Mouse (Mus musculus): ENCODE measurements around the gene Sema3e. TPM values are rescaled to one million over a fixed set of nuclear protein-coding genes. Genes with fewer than 3 reads are reported as not detected.

Sema3e gene
- polyA plus RNA-seq, 1 experiment from 2014 or later, result 0.06 TPM

DNA sequence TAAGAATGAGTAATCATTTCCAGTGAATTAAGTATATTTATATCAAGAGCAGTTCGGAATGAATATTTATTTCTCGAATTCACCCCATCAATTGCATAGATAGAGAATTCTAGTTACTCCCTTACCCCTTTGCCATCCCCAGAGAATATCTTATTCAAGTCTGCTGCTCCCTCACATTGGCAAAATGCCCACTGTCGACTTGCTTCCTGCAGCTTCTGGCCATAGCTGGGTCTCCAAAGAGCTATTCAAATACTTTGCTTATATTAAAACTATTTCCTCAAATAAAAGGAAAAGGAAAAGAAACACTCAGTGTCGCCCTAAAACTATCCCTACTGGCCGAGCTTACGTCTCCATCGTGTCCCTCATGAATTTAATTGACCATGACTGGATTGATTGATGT is 191.1 kb downstream of the Sema3e start:
- H3K4me2 ChIP-seq, result no peak overlapping the region
- no peaks in the 10 kb centered on the region for H3K27me3 ChIP-seq
- no peaks in the 10 kb centered on the region for H3K9me3 ChIP-seq (replicated peaks)
- no peak overlapping the region for H3K4me3 ChIP-seq (replicated peaks)
- no peaks in the 10 kb centered on the region for H3K4me1 ChIP-seq (replicated peaks)
- WGBS (ENCODE audit: insufficient replicate concordance), result 58% methylated on average over 7 of the region's 7 CpGs
- H3K27ac ChIP-seq (replicated peaks), result no peak overlapping the region
- no peaks in the 10 kb centered on the region for H3K36me3 ChIP-seq (replicated peaks)
- no peak overlapping the region for H3K9ac ChIP-seq
- ATAC-seq (ENCODE audit: insufficient read depth), result no peak

DNA sequence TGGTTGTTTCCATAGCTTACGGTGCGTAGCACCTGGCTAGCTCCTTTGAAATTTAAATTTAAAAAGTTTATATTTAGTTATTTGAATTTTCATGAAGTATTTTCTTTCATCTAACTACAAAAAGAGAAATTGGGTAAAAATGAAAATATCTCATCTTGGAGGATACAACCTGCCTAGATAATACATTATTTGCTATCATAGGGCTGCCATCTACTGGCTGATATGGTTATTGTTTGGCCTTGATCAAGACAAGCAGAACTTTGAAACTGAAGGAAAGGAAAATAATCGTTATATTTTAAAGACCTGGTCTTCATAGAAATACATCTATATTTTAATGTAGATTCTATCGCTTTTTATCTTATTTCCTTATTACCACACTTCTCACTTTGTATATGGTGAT is 193.6 kb downstream of the Sema3e start:
- Histone ChIP-seq H3K9ac (no peak overlapping the region), H3K27ac (replicated peaks) (no peak overlapping the region), H3K36me3 (replicated peaks) (no peaks in the 10 kb centered on the region), H3K4me2 (no peak overlapping the region), H3K4me1 (replicated peaks) (no peaks in the 10 kb centered on the region), H3K27me3 (no peaks in the 10 kb centered on the region), H3K4me3 (replicated peaks) (no peak overlapping the region), H3K9me3 (replicated peaks) (no peaks in the 10 kb centered on the region)
- WGBS (ENCODE audit: insufficient replicate concordance), result 64% methylated on average over 4 of the region's 4 CpGs
- ATAC-seq (ENCODE audit: insufficient read depth), result no peak

DNA sequence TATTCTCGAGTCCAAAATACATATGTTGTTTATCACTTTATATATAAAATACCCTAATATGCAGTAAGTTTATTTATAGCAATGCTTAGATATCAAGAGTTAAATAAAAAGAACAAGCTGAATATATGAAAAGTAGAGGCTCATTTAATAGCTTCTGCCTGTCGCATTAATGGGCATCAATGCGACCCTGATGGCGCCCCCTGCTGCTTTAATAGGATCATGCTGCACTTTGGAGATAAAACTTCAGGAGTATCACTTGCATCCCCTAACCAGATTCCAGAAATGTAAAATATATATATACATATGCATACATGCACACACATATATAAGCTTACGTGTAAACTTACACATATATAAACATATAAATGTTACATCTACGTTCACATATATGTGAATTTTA is 199.4 kb downstream of the Sema3e start:
- no peak overlapping the region for H3K4me2 ChIP-seq
- H3K9me3 ChIP-seq (replicated peaks), result no peaks in the 10 kb centered on the region
- H3K36me3 ChIP-seq (replicated peaks), result no peaks in the 10 kb centered on the region
- ATAC-seq (ENCODE audit: insufficient read depth), result no peak
- no peaks in the 10 kb centered on the region for H3K4me1 ChIP-seq (replicated peaks)
- H3K27ac ChIP-seq (replicated peaks), result no peak overlapping the region
- WGBS (ENCODE audit: insufficient replicate concordance), result 75% methylated on average over 6 of the region's 6 CpGs
- no peak overlapping the region for H3K4me3 ChIP-seq (replicated peaks)
- H3K27me3 ChIP-seq, result no peaks in the 10 kb centered on the region
- H3K9ac ChIP-seq, result no peak overlapping the region

DNA sequence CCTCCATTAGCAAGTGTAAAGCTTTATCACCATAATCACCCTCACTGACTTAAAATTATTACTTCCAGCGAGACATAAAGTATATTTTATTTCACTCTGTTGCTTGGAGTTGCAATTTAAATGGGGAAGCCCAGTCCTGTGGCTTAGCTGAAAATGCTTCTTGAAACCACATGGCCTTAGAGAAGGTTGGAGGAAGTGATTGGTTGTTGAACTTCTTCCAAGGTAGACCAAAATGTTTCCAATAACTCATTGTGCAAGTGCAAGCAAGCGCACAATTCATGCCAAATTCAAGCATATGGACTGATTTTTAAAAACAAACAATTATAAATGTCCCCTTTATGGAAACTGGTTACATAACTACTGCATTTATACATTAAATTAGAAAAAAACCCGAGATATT is 206.0 kb downstream of the Sema3e start:
- WGBS (ENCODE audit: insufficient replicate concordance), result 41% methylated on average over 3 of the region's 3 CpGs
- no peaks in the 10 kb centered on the region for H3K9me3 ChIP-seq (replicated peaks)
- no peak overlapping the region for H3K27ac ChIP-seq (replicated peaks)
- ATAC-seq (ENCODE audit: insufficient read depth), result no peak
- H3K27me3 ChIP-seq, result no peaks in the 10 kb centered on the region
- no peak overlapping the region for H3K9ac ChIP-seq
- H3K4me1 ChIP-seq (replicated peaks), result no peaks in the 10 kb centered on the region
- H3K4me2 ChIP-seq, result no peak overlapping the region
- no peaks in the 10 kb centered on the region for H3K36me3 ChIP-seq (replicated peaks)
- no peak overlapping the region for H3K4me3 ChIP-seq (replicated peaks)

DNA sequence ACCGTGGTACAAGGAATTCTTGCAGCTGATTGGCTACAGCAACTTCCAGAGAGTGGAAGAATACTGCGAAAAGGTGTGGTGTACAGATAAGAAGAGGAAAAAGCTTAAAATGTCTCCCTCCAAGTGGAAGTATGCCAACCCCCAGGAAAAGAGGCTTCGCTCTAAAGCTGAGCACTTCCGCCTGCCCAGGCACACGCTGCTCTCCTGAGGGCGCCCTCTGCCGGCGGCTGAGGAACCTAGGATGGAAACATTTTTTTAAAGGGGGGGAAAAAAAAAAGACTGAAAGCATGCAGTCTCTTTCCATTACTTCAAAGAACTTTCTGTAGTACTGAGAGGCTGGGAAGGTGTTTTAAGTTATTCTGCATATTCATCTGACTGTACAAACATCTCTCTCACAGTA is 227.5 kb downstream of the Sema3e start:
- H3K4me2 ChIP-seq, result no peak overlapping the region
- H3K9me3 ChIP-seq (replicated peaks), result no peaks in the 10 kb centered on the region
- H3K27me3 ChIP-seq, result no peaks in the 10 kb centered on the region
- H3K9ac ChIP-seq, result no peak overlapping the region
- H3K36me3 ChIP-seq (replicated peaks), result no peaks in the 10 kb centered on the region
- H3K27ac ChIP-seq (replicated peaks), result no peak overlapping the region
- H3K4me1 ChIP-seq (replicated peaks), result no peaks in the 10 kb centered on the region
- 41% methylated on average over 8 of the region's 8 CpGs for WGBS (ENCODE audit: insufficient replicate concordance)
- no peak overlapping the region for H3K4me3 ChIP-seq (replicated peaks)
- no peak for ATAC-seq (ENCODE audit: insufficient read depth)

DNA sequence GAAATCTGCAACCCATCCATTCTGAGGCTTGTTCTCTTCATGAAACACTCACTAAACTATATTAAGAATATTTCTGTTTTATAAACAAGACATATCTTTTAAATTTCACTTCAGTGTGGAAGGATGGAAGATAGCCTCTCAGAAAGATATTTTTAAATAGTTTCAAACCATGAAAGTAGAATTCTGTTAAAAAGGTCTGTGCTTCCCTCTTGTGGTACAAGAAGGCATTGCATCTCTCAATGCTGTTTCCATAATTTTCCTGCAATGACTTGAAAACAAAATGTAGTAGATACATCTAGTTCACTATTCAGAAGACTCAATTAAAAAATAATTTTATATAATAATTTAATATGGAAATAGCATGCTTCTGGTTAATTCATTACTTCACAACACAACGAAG is 228.3 kb downstream of the Sema3e start:
- H3K27ac ChIP-seq (replicated peaks), result no peak overlapping the region
- H3K4me3 ChIP-seq (replicated peaks), result no peak overlapping the region
- no peak overlapping the region for H3K9ac ChIP-seq
- 38% methylated on average over 1 of the region's 1 CpGs for WGBS (ENCODE audit: insufficient replicate concordance)
- no peaks in the 10 kb centered on the region for H3K27me3 ChIP-seq
- H3K9me3 ChIP-seq (replicated peaks), result no peaks in the 10 kb centered on the region
- H3K36me3 ChIP-seq (replicated peaks), result no peaks in the 10 kb centered on the region
- ATAC-seq (ENCODE audit: insufficient read depth), result no peak
- H3K4me2 ChIP-seq, result no peak overlapping the region
- no peaks in the 10 kb centered on the region for H3K4me1 ChIP-seq (replicated peaks)

DNA sequence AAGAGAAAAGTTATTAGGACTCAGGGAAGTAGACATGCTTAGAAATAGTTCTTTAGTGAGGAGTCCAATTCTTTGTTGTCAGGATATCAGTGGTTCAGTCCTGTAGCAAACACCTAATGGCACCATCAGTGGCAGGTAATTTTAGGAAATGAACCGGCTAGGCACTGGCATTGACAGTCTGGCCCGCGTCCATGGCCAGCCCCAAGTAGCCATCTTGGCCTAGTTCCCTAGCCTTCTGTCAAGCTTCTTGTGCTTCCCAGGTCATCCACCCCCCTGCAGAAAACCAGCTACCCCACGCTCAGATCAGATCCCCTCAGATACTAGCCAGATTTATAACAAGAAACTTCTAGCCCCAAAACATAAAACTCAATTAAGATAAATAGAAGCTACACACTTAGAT is 235.1 kb downstream of the Sema3e start:
- Histone ChIP-seq H3K36me3 (replicated peaks) (no peaks in the 10 kb centered on the region), H3K4me2 (no peak overlapping the region), H3K9ac (no peak overlapping the region), H3K4me3 (replicated peaks) (no peak overlapping the region), H3K4me1 (replicated peaks) (no peaks in the 10 kb centered on the region), H3K9me3 (replicated peaks) (no peaks in the 10 kb centered on the region), H3K27me3 (no peaks in the 10 kb centered on the region), H3K27ac (replicated peaks) (no peak overlapping the region)
- no peak for ATAC-seq (ENCODE audit: insufficient read depth)
- WGBS (ENCODE audit: insufficient replicate concordance), result 76% methylated on average over 4 of the region's 4 CpGs

DNA sequence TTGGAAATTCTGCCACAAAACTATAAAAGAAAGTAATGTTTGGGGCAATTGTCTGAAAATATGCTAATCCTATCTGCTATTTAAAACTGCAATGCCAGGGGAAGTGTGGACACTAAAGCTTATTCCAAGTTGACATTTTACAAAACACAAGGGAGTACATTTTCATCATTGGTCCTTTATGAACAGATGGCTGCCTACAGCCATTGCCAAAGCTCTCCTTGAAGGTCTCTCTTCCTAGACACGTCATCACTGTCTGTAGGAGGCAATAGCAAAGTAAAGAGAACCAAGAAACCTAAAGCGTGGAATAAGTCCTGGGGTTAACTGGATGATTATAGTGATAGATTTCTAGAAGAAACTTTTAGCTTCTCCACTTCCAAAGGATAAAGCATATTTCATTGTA is 242.3 kb downstream of the Sema3e start:
- H3K9me3 ChIP-seq (replicated peaks), result no peaks in the 10 kb centered on the region
- H3K27me3 ChIP-seq, result no peaks in the 10 kb centered on the region
- no peak overlapping the region for H3K4me2 ChIP-seq
- no peaks in the 10 kb centered on the region for H3K4me1 ChIP-seq (replicated peaks)
- 65% methylated on average over 2 of the region's 2 CpGs for WGBS (ENCODE audit: insufficient replicate concordance)
- no peaks in the 10 kb centered on the region for H3K36me3 ChIP-seq (replicated peaks)
- H3K9ac ChIP-seq, result no peak overlapping the region
- no peak overlapping the region for H3K27ac ChIP-seq (replicated peaks)
- H3K4me3 ChIP-seq (replicated peaks), result no peak overlapping the region
- no peak for ATAC-seq (ENCODE audit: insufficient read depth)

Other genes starting within 250 kb of the Sema3e start
- not detected in 2 replicates for gene Speer3, start 233.7 kb upstream of the Sema3e start, polyA plus RNA-seq (2015; fragmentation: Nextera tagmentation; extraction: Ambion mirVana)

Measured in liver, embryonic 15.5 days (tissue).